ENCODE assay signal across 8 mouse cellular contexts in the genomic region with DNA sequence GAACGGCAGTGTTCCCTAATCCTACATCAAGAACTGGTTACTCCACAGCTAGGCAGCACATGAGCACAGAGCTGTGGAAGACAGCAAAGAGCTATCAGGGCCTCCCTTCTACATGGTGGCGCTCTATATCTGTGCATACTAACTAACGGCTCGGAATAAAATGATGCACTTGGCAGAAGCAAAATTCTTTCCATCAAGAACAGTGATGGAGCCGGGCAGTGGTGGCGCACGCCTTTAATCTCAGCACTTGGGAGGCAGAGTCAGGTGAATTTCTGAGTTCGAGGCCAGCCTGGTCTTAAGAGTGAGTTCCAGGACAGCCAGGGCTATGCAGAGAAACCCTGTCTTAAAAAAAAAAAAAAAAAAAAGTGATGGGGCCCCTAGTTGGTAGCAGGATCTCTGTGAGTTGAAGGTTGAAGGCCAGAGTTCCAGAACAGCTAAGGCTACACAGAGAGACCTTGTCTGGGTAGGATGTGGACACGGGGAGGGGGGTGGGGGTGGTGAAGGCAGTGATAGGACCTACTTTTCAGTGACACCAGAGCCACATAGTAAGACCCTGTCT. TPM values are rescaled to one million over a fixed set of nuclear protein-coding genes. Genes with fewer than 3 reads are reported as not detected.
A peak's percentile ranks its signal among the peaks of the same experiment; 100 is the strongest.
DNase-seq lines count a peak whose midpoint lies in the region; ATAC-seq lines count a peak whose summit lies in the region.

A gene (minus strand): TSS at position 85 of the 559 bp plus-strand sequence.

- peaks cover 3% of the 10 kb centered on the region; the same call in 1 of the 2 replicates for H3K4me1 ChIP-seq in intestine, embryonic 16.5 days (ENCODE audit: control insufficient read depth, insufficient read depth, low read length)
- H3K4me1 ChIP-seq in stomach, embryonic 16.5 days (ENCODE audit: control insufficient read depth, insufficient read depth, low read length), result 0 out of 2 replicates have a peak, but pooled peaks cover 2% of the 10 kb centered on the region

- peak within 1 kb of the TSS; percentile 87 for H3K27ac ChIP-seq in intestine, embryonic 16.5 days (ENCODE audit: low read length)
- peak within 1 kb of the TSS; percentile 75 for H3K27ac ChIP-seq in stomach, embryonic 16.5 days (ENCODE audit: low read length)

- WGBS in intestine, embryonic 16.5 days, result 72% methylated on average over 9 of the region's 9 CpGs
- 69% methylated on average over 9 of the region's 9 CpGs for WGBS in stomach, embryonic 16.5 days

- 0 out of 2 replicates have a peak, but pooled peaks cover 2% of the 10 kb centered on the region for H3K9me3 ChIP-seq in intestine, embryonic 16.5 days (ENCODE audit: control insufficient read depth, low read length)
- H3K9me3 ChIP-seq in stomach, embryonic 16.5 days (replicated peaks; ENCODE audit: control insufficient read depth, low read length), result no peaks in the 10 kb centered on the region

- peak within 1 kb of the TSS; percentile 85 for H3K9ac ChIP-seq in intestine, embryonic 16.5 days (ENCODE audit: low read depth, low read length)
- peak within 1 kb of the TSS; percentile 74 for H3K9ac ChIP-seq in stomach, embryonic 16.5 days (ENCODE audit: low read length)

- peak within 1 kb of the TSS; percentile 80 for H3K4me3 ChIP-seq in intestine, embryonic 16.5 days (ENCODE audit: low read length)
- H3K4me3 ChIP-seq in stomach, embryonic 16.5 days (replicated peaks; ENCODE audit: low read length), result peak within 1 kb of the TSS; percentile 57

- DNase-seq in kidney, adult 18-20 months, result peak; percentile 26
- no peak for DNase-seq in kidney, adult 11 months
- peak; percentile 7 for DNase-seq in lung, postnatal 14 days
- no peak for DNase-seq in frontal cortex, postnatal 25 days (ENCODE audit: low spot score in 2 of 2)

- peak; percentile 3 for ATAC-seq in activated CD4-positive, CD25-positive, alpha-beta regulatory T cell, adult 4 months
- ATAC-seq in erythroid progenitor cell, adult 5-6 weeks (replicated peaks; ENCODE audit: low FRiP score, poor library complexity, severe bottlenecking), result peak; percentile 70
- peak; percentile 61; the same call in 1 of the 2 replicates for ATAC-seq in intestine, embryonic 16.5 days
- 0 out of 2 replicates have a peak, but pooled peaks have one; percentile 49 for ATAC-seq in stomach, embryonic 16.5 days (ENCODE audit: insufficient read depth, low FRiP score)

- no peaks in the 10 kb centered on the region for H3K36me3 ChIP-seq in intestine, embryonic 16.5 days (ENCODE audit: control insufficient read depth, insufficient read depth, low read length)
- H3K36me3 ChIP-seq in stomach, embryonic 16.5 days (ENCODE audit: control insufficient read depth, insufficient read depth, low read length), result no peaks in the 10 kb centered on the region

- no peaks in the 10 kb centered on the region for H3K27me3 ChIP-seq in intestine, embryonic 16.5 days (replicated peaks; ENCODE audit: control insufficient read depth, insufficient read depth, low read length)
- no peaks in the 10 kb centered on the region for H3K27me3 ChIP-seq in stomach, embryonic 16.5 days (ENCODE audit: control insufficient read depth, insufficient read depth, low read length)

- H3K4me2 ChIP-seq in intestine, embryonic 16.5 days (ENCODE audit: low read depth, low read length), result peak within 1 kb of the TSS; percentile 74
- peak within 1 kb of the TSS; percentile 53 for H3K4me2 ChIP-seq in stomach, embryonic 16.5 days (ENCODE audit: low read depth, low read length)

RNA-seq across cellular contexts. Expression of the gene that starts here (rescaled TPM):
- 100 to 1,000 TPM; 177 to 205 TPM for polyA plus RNA-seq in activated CD4-positive, CD25-positive, alpha-beta regulatory T cell, adult 4 months (2017; shearing (Covaris generic))
- total RNA-seq in erythroid progenitor cell, adult 5-6 weeks (2015; ENCODE audit: low replicate concordance), result 7.9 and 23.5 TPM in 2 replicates
- total RNA-seq in erythroid progenitor cell, adult 5-6 weeks (2017; ENCODE audit: low replicate concordance), result 20.0 and 20.3 TPM in 2 replicates
- 18.7 and 21.4 TPM in 2 replicates for polyA plus RNA-seq in intestine, embryonic 16.5 days (2015; fragmentation: Nextera tagmentation; extraction: Ambion mirVana)
- 18.7 and 22.4 TPM in 2 replicates for polyA plus RNA-seq in stomach, embryonic 16.5 days (2015; fragmentation: Nextera tagmentation; extraction: Ambion mirVana)

Comparison
In these comparisons a context has a peak if more than half of its experiments do, and no peak if none do; other contexts are left out.
1. DNase-seq: peak in kidney, adult 18-20 months (single experiment) and lung, postnatal 14 days (single experiment); none in kidney, adult 11 months (single experiment) and frontal cortex, postnatal 25 days (0 of 2).
2. ATAC-seq: peak in every context shown above with its lines; median percentile 70 in erythroid progenitor cell, adult 5-6 weeks; 61 in intestine, embryonic 16.5 days; 49 in stomach, embryonic 16.5 days; 3 in activated CD4-positive, CD25-positive, alpha-beta regulatory T cell, adult 4 months.